Mouse (Mus musculus) kidney, postnatal 0 days (tissue): ENCODE data around the gene Stk11. TPM values are rescaled to one million over a fixed set of nuclear protein-coding genes. Genes with fewer than 3 reads are reported as not detected.

Experiments
- ATAC-seq: fragments of 200-750 bp; cut with Nextera tagmentation; replicated peaks from 2 replicates; pipeline ENCODE4 v1.8.0; 2017; ENCODE audit warnings: low read depth, moderate number of reproducible peaks, moderate TSS enrichment, moderate library complexity; ENCODE audit not compliant: low FRiP score
- DNase-seq: peaks from one replicate; pipeline ENCODE4 v3.0.0-alpha.2; 2016; ENCODE audit warnings: low spot score
- H3K27ac ChIP-seq: fragments of 300-500 bp; sonication (generic); 2 replicates; pipeline ENCODE4 v1.5.1; 2014; ENCODE audit warnings: mild to moderate bottlenecking
- H3K27me3 ChIP-seq: fragments of 300-500 bp; sonication (generic); 2 replicates; pipeline ENCODE4 v1.6.1; 2014; ENCODE audit warnings: low read length, mixed read lengths; ENCODE audit not compliant: insufficient read depth
- H3K36me3 ChIP-seq: fragments of 300-500 bp; sonication (generic); 2 replicates; pipeline ENCODE4 v1.6.1; 2014; ENCODE audit warnings: low read length, mixed read lengths; ENCODE audit not compliant: insufficient read depth
- H3K4me1 ChIP-seq: fragments of 300-500 bp; sonication (generic); replicated peaks from 2 replicates; pipeline ENCODE4 v1.6.1; 2014; ENCODE audit warnings: antibody characterized with exemption, low read length, mixed read lengths; ENCODE audit not compliant: insufficient read depth
- H3K4me2 ChIP-seq: fragments of 300-500 bp; sonication (generic); 2 replicates; pipeline ENCODE4 v1.6.1; 2014; ENCODE audit warnings: mild to moderate bottlenecking, low read length, moderate library complexity, mixed read lengths
- H3K4me3 ChIP-seq: fragments of 300-500 bp; sonication (generic); replicated peaks from 2 replicates; pipeline ENCODE4 v1.5.1; 2014; ENCODE audit warnings: low read depth, low read length
- H3K9ac ChIP-seq: fragments of 300-500 bp; sonication (generic); 2 replicates; pipeline ENCODE4 v1.6.1; 2014; ENCODE audit warnings: low read depth, low read length
- H3K9me3 ChIP-seq: fragments of 300-500 bp; sonication (generic); replicated peaks from 2 replicates; pipeline ENCODE4 v1.6.1; 2016; ENCODE audit warnings: low read length, inconsistent platforms, mixed read lengths
- CTCF ChIP-seq: IDR thresholded peaks from 2 replicates; pipeline ENCODE4 v1.5.1; 2016; ENCODE audit warnings: antibody characterized with exemption, low read depth, mild to moderate bottlenecking, moderate library complexity
- WGBS: fragments of 180-500 bp; shearing (Covaris S2); extraction: QIAGEN DNeasy Blood & Tissue Kit; methylation state at CpG from one replicate; pipeline ENCODE4 v1.1.7; 2014; 5-methylcytosine and 5-hydroxymethylcytosine counted together
- polyA plus RNA-seq: library from polyadenylated mRNA; unstranded; fragments of >200 nt; fragmentation: Nextera tagmentation; extraction: Ambion mirVana; gene quantifications from 2 replicates; pipeline ENCODE4 v1.2.1, GENCODE M21; 2015

The Stk11 gene
- polyA plus RNA-seq, 1 experiment from 2014 or later, result 14.2 TPM

DNA sequence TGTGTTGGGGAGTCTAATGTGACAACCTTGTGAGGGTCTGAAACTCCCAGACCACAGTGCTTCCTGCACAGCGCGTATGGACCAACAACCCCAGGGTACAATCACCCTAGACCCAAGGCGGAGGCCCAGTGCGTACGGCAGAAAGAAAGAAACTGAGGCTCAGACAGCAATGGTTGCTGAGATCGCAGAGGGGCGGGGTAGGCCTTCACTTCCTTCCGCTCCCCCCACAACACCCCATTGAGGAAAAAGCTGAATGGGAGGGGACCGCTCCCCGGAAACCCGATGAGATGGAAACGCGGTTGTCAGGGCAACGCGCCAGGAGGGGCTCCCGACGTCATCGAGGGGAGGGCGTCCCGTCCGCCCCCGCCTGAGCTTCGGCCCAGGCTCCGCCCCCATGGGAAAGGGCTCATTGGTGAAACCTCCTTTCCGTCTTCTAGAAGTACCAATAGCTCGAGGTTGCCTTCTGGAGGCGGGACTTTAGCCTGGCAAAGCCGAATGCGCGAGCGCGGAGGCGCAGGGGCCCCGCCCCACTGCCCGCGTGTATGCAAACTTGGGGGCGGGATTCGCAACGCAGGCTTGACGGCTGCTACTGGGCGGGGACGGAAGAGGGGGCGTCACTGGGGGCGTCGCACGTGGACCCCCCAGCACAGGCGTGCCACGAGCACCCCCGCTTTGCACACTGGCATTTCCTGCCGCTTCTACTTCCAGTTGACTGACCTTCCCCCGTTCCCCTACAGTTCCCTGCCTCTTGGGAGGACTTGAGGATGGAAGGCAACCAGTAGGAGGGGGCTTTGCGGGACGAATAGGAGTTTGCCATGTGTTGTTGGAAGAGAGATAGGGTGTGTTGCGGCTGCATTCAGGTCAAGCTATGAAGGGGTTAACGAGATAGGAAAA is 44.2 kb downstream of the Stk11 start:
- Histone ChIP-seq H3K4me3 (peak overlapping the region; percentile 37), H3K9me3 (no peaks in the 10 kb centered on the region), H3K4me1 (peaks cover 81% of the 10 kb centered on the region), H3K9ac (0 out of 2 replicates have a peak overlapping the region, but pooled peaks have one; percentile 18), H3K36me3 (peaks cover 19% of the 10 kb centered on the region), H3K27ac (peak overlapping the region; percentile 98), H3K27me3 (no peaks in the 10 kb centered on the region), H3K4me2 (peak overlapping the region; percentile 67)
- peak; percentile 65 for ATAC-seq
- no peak for TF ChIP-seq CTCF
- WGBS, result 2% methylated on average over 53 of the region's 55 CpGs
- peak; percentile 99 for DNase-seq

GRCm38 (mm10) chr10:80160455-80161371 is 45.1 kb downstream of the Stk11 start:
- peak overlapping the region; percentile 98 for H3K27ac ChIP-seq
- H3K4me1 ChIP-seq, result peaks cover 74% of the 10 kb centered on the region
- no peaks in the 10 kb centered on the region for H3K27me3 ChIP-seq
- H3K9me3 ChIP-seq, result no peaks in the 10 kb centered on the region
- H3K36me3 ChIP-seq, result peaks cover 10% of the 10 kb centered on the region
- peak overlapping the region; percentile 67 for H3K4me2 ChIP-seq
- H3K4me3 ChIP-seq, result peak overlapping the region; percentile 37
- H3K9ac ChIP-seq, result peak overlapping the region; percentile 61
- under 1% methylated on average over 29 of the region's 33 CpGs for WGBS
- ATAC-seq (peak; percentile 8), DNase-seq (peak; percentile 91)
- TF ChIP-seq CTCF, result 0 out of 2 replicates have a peak, but pooled peaks have one; percentile 9

GRCm38 (mm10) chr10:80161522-80162242 is 46.1 kb downstream of the Stk11 start:
- peak overlapping the region; percentile 98 for H3K27ac ChIP-seq
- no peak for TF ChIP-seq CTCF
- H3K9ac ChIP-seq, result peak overlapping the region; percentile 61
- H3K9me3 ChIP-seq, result no peaks in the 10 kb centered on the region
- H3K36me3 ChIP-seq, result peaks cover under 1% of the 10 kb centered on the region
- peak; percentile 96 for DNase-seq
- ATAC-seq, result peak; percentile 21
- peak overlapping the region; percentile 37 for H3K4me3 ChIP-seq
- peaks cover 69% of the 10 kb centered on the region for H3K4me1 ChIP-seq
- WGBS, result 8% methylated on average over 7 of the region's 7 CpGs
- no peaks in the 10 kb centered on the region for H3K27me3 ChIP-seq
- peak overlapping the region; percentile 67 for H3K4me2 ChIP-seq

DNA sequence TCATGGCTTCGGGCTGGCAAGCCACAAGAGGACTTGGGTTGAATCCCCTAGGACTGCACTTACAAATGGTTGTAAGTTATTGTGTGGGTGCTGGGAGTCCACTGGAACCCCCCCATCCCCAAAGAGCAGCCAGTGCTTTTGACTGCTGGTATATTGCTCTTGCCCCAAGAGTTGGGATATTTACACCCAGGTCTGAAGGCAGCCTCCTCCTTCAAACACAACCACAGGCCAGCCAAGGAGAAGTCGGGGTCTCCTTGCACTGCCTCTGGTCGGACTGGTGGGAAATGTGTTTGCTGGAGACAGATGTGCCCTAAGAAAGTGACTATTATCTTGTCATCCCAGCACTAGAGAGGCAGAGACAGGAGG is 46.6 kb downstream of the Stk11 start:
- no peaks in the 10 kb centered on the region for H3K27me3 ChIP-seq
- H3K4me3 ChIP-seq, result no peak overlapping the region
- TF ChIP-seq CTCF, result no peak
- ATAC-seq (no peak), DNase-seq (no peak)
- WGBS, result 58% methylated on average over 3 of the region's 3 CpGs
- H3K4me2 ChIP-seq, result peak overlapping the region; percentile 67; the same call in 1 of the 2 replicates
- H3K36me3 ChIP-seq, result no peaks in the 10 kb centered on the region
- peak overlapping the region; percentile 98 for H3K27ac ChIP-seq
- 0 out of 2 replicates have a peak overlapping the region, but pooled peaks have one; percentile 23 for H3K9ac ChIP-seq
- peaks cover 68% of the 10 kb centered on the region for H3K4me1 ChIP-seq
- H3K9me3 ChIP-seq, result no peaks in the 10 kb centered on the region

DNA sequence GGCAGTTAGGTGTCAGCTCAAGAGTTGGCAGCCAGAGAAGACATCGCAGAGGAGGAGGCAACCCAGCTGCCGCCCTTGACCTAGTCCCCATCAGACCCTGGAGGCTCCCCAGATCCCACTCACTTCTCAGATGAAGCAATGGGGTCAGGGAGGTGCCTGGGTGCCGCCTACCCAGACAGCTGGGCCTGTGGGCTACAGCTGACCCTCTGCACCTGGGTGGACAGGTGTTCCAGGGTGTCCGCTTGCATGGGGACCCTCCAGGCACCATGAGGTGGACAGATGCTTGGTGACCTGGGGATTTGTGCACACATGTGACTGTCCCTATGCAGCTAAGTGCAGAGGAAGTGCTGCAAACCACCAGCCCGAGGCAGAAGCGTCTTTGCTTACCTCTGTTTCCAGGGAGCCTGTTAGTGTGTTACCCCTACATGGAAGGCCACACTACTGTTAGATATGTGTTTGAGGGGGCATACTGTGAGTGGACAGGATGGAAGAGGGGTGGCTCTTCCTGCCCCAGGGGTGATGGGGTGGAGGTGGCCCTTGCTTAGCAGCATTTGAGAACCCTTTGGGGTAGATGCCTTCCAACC is 47.2 kb downstream of the Stk11 start:
- TF ChIP-seq CTCF, result no peak
- H3K9me3 ChIP-seq, result no peaks in the 10 kb centered on the region
- H3K4me3 ChIP-seq, result no peak overlapping the region
- H3K4me2 ChIP-seq, result no peak overlapping the region
- H3K36me3 ChIP-seq, result no peaks in the 10 kb centered on the region
- H3K27ac ChIP-seq, result peak overlapping the region; percentile 98; the same call in 1 of the 2 replicates
- no peak for ATAC-seq
- DNase-seq, result no peak
- no peaks in the 10 kb centered on the region for H3K27me3 ChIP-seq
- WGBS, result 55% methylated on average over 6 of the region's 6 CpGs
- H3K4me1 ChIP-seq, result peaks cover 63% of the 10 kb centered on the region
- H3K9ac ChIP-seq, result 0 out of 2 replicates have a peak overlapping the region, but pooled peaks have one; percentile 23
